Mouse (Mus musculus) gastrocnemius, postnatal 4 days (tissue): ENCODE measurements around the gene Adcy6. TPM values are rescaled to one million over a fixed set of nuclear protein-coding genes. Genes with fewer than 3 reads are reported as not detected.
A peak's percentile ranks its signal among the peaks of the same experiment; 100 is the strongest.

Experiments used
- DNase-seq, 2 experiments: peaks; one replicate each; pipeline ENCODE4 v3.0.0; 2021 to 2022; ENCODE audit warnings: low spot score in 2 of 2, mixed read lengths in 2 of 2
- long read RNA-seq, 2 experiments: library from polyadenylated mRNA; stranded (forward); transcript quantifications; one replicate each; pipeline ENCODE4 v2.0.0; 2021
- total RNA-seq, 2 experiments: library from RNA; stranded (reverse); gene quantifications; 2 replicates each; pipeline ENCODE4 v1.2.3; 2021

Gene Adcy6
- total RNA-seq = 10 to 100 TPM; 56.6 to 60.6 TPM
- long read RNA-seq, experiment 1, partial matches to known transcripts = 4 of 12 reads
- long read RNA-seq, experiment 1, other reads (novel, unspliced or antisense) = 8 of 12 reads
- long read RNA-seq, experiment 2, partial matches to known transcripts = 8 of 20 reads
- long read RNA-seq, experiment 2, other reads (novel, unspliced or antisense) = 10 of 20 reads

DNA sequence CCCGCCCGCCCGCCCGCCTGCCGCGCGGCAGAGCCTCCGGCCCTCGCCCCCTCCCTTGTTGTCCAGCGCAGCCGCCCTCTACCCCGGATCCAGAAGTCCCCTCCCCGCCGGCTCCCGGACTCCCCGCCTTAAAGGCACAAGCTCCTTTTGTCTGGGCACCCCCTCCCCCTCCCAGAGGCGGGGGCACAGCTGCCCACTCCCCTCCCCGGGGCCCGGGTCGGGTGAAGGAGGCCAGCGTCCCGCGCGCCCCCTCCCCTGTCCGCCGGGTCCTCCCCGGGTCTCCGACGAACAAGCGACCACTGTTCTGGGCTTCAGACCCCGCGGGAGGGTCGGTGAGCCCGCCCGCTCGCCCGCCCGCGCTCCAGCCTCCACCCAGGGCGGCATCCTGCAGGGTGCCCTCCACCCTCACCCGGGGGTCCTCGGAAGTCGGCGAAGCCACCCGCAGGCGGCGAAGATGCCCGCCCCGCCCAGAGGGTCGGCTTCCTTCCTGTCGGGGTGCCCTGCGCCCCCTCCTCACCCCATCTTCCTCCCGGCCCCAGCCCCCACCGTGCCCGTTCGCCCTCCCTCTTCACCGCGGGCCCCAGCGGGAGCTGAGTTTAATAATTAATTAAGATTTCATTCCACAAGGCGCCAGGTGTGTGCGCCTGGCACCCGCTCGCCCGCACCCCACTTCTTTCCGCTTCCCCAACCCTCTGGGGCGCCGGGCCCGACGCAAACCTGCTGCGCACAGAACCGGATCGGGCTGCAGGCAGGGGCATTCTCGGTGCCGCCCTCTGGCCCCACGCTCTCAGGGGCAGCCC, at the start of gene Adcy6:
Gene Adcy6, minus strand, starts transcription at position 746 of the 800 bp plus-strand sequence.
- peak; percentile 71 to 83 for DNase-seq

DNA sequence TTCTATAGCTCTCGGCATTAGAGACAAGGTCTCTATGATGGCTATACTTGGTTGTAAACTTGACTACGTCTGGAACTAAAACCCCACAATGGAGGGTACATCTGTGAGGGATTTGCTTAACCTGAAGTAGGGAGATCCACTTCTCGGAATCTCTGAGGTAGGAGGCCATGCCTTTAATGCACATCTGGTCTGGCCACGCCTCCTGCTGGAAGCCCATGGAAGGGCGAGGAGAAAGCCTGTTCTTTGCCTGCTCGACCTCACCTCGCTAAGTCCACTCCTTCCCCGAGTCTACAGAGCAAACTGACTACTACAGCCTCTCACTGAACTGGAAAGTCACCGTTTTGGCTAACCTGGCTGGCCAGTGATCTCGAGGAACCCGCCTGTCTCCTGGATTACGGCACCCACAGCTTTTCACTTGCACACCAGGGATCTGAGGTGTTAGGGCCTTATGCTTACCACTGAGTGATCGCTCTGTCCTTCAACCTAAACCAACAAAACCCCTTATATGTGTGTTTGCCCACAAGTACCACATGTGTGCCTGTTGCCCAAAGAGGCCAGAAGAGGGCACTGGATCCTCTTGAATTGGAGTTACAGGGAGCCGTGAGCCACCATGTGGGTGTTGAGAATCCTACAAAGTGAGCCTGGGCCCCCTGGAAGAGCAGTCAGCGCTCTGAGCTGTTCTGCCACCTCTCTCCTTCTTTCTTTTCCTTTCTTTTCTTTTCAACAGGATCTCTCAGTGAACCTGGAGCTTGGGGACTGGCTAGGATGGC, 47.3 kb upstream of the Adcy6 start:
- no peak for DNase-seq

DNA sequence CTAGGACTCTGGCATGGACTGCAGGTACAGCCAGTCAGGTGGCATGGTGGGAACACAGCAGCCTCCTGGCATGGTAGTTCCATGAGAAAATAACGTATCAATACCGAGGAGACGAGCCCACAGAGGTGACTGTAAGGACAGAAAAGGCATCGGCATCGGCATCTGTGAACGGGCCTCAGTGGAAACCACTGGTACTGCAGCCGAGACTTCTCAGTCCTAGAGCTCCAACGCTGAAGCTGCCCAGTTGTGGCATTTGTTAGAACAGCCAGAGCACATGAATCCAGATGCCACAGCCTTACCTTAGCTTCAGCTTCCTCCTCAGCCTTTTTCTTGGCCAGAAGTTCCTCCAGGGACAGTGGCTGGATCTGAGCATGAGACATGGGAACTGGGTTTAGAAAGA, 42.3 kb upstream of the Adcy6 start:
- DNase-seq = no peak

DNA sequence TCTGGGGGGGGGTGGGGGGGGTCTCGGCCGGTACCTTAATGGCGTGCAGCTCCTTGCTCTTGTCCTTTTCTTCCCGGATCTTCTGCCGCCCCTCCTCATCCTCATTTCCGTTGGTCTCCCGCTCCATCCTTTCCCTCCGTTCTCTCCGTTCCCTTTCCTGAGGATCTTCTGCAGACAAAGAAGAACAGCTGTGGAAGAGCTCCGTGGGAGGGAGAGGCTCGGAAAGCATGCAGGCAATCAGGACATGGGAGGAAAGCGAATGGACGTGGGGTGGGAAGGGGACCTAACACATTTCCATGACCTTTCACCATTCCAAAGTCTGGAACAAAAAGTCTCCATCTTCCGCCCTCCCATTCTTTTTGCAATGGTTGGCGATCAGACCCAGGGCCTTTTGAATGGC, 41.6 kb upstream of the Adcy6 start:
- no peak for DNase-seq

DNA sequence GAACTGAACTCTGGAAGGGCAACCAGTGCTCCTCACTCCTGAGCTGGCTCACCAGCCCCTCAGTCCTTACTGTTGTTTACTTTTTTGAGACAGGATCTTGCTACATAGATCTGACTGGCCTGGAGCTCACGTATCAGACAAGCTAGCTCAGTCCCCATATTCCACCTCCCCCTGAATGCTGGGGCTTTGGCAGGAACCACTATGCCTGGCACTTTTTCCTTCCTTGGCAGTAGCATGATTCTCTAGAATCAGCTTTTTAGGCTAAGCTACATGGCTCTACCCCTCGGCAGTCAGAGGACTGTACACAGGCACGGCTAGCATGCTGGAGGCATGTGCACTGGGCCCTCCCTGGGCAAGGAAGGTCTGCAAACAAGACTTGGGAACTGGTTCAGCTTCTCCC, 38.2 kb upstream of the Adcy6 start:
- DNase-seq = no peak

DNA sequence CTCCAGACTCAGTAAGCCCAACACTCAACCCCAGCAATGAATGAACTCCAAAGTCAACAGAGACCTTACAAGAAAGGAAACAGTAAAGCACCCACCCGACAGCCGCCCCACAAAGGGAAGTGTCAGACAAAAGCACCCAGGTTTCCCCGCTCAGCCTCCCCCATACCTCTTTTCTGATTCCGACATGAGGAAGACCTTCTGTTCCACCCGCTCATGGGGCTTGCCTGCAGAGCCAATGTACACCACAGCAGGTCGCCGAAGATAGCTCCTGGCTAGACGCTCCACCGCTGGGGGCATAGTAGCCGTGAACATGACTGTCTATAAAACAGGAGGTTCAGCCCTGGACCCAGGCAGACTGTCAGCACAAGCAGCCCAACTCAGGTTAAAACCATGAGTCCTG, 37.4 kb upstream of the Adcy6 start:
- no peak for DNase-seq

DNA sequence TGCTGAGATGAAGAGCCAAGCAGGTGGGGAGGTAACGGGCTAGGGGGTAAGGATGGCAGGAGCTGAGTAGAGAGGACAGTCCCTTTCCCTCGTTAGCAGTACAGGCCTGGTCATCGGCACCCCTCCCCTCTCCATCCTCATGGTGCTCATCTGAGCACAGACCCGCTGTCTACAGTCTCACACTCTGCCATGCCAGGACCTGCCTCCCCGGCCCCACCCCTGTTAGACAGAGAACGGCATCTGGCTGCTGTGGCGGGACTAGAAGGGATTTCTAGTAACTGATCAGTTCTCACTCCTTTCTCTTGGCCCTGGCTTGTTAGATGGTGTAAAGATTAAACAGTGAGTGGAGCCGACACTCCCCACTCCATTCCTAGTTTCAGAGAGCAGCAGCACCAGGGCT, 36.9 kb upstream of the Adcy6 start:
- DNase-seq = no peak

DNA sequence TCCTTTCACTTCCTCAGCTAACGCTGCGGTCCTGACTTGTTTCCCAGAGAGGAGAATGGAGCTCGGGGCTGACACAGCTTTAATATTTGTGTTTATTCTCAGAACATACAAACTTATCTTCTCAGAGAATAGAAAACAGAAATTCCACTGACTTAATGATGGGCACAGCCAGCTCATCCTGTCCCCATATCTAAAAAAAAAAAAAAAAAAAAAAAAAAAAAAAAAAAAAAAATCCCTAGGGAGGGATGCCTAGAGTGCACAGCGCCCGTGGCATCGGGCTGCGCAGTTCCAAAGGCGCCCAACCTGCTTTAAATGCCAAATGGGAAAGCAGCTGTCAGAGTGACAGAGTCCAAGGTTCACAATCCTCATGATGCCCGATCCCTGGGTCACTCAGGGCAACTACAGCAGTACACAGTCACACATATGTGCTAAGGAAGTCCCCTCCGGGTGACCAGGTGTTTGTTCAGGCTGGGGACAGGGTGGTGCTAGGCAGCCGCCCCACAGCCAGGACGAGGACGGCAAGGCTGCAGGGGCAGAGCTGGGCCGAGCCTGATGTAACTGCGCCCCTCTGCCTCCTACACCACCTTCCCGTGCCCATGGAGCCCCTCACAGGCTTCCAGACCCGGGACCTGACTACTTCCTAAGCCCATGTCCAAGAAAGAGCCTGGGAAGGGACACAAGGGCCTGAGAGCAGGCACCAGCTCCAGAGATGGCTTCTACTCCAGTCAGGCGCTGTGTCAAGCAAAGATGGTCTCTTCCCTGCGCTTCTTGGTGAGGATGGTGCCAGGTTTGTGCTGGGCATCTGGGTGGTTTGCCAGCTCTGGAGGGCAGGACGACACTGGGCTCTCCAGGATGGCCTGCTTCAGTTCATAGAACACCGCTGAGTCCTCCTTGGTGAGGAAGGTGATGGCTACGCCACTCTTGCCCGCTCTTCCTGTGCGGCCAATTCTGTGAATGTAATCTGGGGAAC, 35.5 kb upstream of the Adcy6 start:
- no peak for DNase-seq

DNA sequence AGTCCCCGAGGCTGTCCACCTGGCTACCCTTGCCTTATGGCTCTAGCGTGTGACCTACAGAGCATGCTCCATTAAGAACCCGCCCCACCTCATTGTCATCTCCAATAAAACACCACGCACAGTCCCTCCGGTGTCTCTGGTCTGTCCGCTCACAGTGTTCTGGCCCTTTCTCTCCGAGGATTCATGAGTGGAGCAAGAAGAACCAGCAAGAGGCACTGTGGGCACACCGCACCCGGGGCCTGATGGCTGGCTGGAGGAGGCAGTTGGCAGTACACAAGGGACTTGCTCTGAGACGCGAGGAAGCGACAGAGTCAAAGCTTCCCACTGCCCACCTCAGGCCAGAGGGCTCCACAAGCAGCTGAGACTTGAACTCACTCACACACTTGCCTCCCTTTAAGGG, 34.5 kb upstream of the Adcy6 start:
- DNase-seq = no peak

DNA sequence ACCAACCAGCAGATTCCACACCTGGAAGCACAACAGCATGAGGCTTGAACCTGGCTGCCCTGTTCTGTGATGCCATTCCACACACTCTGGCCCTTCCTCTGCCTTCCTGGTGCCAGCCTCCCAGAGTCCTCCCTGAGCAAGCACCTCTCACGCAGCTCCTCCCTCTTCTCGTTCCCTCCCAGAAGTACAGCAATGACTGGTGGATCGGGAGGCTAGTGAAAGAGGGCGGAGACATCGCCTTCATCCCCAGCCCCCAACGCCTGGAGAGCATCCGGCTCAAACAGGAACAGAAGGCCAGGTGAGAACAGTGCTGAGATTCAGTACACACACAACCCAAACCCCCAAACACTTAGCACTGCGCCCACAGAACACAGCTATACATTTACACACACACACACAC, 30.3 kb upstream of the Adcy6 start:
- DNase-seq = no peak

DNA sequence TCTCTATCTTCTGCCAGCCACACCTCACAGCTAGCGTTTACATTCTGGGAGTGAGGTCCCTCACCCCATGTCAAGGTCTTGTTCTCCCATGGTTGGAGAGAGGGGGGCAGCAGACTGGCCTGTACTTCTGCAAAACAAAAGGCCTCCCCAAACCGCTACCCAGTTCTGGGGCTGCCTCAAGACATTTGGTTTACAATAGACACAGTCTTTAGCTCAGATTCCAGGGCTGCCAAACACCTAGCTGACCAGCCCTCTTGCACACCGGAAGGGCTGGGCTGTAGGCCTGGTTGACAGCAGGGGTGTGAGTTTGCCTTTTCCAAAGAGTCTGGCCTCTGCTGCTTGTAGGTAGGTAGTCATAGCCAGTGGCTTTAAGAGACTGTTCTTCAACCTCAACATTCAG, 27.3 kb upstream of the Adcy6 start:
- DNase-seq = no peak

DNA sequence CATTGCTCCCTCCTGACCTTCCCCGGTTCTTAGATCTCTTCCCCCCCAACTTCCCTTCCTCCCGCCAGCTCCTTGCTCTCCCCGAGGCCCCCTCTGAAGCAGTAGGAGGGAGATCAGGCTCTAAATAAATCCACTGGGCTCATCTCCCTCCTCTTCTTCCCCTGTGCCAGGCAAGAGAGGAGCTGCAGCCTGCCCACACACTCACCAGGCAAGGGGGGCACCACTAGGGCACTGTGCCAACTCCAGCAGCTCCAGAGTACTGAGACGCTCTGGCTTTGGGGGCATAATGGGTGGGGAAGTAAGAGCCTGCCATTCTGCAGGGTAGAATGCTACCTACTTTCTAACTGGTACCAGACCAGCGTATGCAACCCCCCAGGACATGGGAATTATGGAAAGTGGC, 26.6 kb upstream of the Adcy6 start:
- DNase-seq = no peak

DNA sequence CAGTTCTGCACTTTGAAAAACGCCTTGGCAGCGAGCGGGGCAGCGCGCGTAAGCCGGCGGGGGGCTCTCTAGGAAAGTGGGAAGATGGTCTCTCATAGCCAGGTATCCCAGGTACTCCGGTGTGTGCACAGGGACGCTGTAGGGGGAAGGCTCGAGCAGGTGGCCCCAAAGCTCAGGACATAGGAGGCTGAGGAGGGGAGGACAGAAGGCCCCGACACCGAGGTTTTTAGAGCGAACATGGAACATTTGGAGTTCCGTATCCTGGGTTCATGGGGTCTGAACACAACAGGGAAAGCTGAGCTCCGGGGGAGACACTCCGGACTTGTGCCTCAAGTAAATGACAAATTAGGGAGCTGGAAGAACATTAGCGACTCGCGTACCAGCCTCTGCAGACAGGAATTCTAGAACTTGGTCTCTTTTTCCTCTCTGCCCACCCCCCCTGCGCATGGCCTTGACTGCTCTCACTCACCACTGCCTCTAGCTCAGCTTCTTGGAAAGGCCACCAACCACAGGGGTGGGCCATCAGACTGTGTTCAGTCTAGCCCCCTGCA, 25.5 kb upstream of the Adcy6 start:
- DNase-seq = no peak

DNA sequence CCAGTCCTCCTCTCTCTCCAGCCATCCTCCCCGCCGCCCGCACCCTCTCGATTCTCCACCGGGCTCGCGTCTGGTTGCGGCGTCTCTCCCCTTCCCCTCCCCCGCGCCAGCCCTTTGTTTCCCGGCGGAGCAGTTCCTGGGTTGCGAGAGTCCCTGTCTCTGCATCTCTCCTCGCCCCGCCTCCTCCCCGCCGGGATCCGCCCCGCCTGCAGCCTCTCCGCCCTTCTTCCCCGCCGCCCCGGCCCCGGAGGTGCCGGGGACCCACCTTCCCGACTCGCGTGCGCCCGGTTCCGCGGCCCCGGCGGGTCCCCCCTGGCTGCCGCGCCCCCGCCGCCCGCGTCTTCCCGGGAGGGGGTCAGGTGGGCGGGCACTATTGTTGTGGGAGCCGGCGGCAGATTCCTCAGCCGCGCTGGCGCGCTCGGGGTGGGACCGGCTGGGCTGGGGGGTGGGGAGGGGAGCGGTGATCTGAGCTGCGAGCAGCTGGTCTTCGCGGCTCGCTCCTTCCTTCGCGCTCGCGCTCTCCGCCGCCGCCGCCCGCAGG, 24.7 kb upstream of the Adcy6 start:
- DNase-seq = peak; percentile 64 to 81

DNA sequence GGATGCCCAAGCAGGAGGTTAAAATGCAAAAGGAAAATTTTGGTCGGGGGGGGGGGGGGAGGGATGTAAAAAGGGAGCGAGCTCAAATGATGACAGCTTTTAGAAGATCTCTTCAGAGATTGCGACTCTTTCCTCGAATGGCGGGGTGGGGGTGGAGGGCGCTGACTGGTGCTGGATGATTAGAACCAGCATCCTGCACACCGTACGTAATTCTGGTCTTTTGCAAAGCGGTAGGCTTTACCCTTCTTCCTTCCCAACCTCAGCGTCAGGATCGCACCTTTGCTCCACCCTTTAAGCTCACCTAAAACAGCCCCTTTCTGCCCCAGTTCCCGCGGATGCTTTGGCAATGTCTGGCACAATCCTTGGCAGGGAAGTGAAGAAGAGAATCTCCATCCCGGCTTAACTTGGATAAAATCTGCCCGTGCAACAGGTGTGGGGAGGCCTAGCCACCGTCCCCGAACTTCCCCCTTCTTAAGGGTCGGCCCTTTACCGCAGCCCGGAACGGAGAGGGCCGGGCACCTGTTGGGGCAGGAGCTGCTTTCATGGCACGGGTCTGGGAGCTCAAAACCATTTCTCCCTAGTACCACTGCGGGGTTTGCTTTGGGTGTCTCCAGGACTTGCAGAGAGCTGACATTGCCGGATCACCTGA, 24.1 kb upstream of the Adcy6 start:
- no peak for DNase-seq

DNA sequence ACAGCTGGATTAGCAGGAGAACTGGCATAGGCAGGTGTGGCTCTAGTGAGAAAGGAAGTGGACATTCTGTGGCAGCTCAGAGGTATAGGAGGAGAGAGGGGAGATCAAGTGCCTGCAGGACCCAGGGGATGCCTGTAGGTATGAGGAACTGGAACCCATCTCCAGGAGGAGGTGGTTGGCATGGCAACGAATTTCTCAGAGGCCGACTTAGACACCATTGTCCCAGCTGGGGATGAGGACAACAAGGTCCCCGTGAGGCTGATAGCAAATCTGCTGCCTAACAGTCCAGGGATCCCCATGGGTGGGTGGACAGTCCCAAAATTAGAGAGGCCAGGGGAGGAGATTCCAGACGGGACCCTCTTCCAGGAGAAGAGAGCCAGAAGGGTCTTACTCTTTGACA, 23.0 kb upstream of the Adcy6 start:
- DNase-seq = no peak

DNA sequence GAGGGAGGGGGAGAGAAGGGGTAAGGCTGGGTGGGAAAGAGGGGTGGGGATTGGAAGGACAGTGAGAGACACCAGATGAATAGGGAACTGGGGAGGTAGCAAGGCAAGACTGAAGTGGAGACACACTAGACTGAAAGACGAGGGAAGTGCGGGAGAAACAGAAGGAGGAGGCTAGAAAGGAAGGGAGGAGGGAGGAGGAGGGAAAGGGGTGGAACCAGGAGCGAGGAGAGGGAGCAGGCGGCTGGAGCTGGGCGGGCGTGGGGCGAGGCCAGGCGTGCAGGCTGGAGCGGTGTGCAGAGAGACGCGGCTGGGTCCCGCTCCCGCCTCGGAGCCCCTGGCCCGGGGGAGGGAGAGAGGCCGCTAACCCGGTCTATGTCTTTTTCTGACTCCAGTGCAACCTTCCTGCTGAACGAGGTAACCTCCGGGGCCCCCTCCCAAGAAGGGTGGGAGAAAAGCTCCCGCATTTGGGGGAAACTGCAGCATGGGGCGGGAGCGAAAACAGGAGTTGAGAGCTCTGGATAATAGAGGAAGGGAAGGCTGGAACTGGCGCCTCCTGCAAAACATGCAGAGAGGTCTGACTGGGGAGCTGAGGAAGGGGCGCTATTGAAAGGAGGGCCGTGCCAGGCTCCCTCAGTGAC, 22.4 kb upstream of the Adcy6 start:
- peak; percentile 54 to 67 for DNase-seq

DNA sequence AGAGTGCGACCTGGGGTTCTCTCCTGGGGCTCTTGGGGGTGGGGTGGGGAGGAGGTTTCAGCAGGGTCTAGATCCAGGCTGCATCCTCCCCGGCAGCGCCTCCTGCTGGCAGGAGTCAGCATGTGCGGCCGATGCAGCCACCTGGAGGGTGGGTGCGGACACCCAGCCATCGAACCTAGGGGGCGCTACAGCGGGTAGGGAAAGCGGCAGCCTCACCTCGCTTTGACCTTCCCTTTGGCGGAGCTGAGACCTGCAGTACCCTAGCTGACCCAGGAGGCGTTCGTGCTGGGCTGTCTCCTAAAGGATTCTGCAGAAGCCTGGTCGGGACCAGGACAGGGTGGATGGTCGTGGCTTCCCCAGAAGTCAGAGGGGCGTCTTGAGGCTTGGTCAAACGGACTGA, 21.6 kb upstream of the Adcy6 start:
- DNase-seq = peak; percentile 77 to 83

DNA sequence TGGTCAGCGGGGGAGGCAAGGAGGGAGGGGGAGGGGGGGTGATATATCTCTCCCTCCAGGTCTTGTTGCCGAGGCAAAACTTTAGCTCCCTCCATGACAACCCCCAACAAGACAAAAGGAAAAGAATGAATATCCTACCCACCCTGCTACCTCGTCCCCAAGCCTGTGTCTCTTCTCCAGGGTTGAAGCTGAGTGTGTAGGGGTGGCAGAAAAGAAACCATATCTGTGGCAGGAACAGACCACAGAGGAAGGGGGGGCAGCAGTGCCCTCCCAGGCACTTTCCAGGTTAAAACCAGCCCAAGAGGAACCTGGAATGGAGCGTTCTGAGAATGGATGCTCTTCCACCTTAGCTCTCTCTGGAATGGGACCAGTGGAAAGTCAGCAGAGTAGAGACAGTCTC, 20.7 kb upstream of the Adcy6 start, which contains the start of gene Cacnb3:
Gene Cacnb3, plus strand, starts transcription at position 301 of the 400 bp plus-strand sequence.
- no peak for DNase-seq
